Mouse (Mus musculus): Measurements from ENCODE around the gene Pard3.
A peak's percentile ranks its signal among the peaks of the same experiment; 100 is the strongest.
"Not testable (repeated sequence)": the region's sequence is repeated elsewhere in the genome, so short reads cannot be mapped to it uniquely, and the experiment has no call there.

The Pard3 gene

DNA sequence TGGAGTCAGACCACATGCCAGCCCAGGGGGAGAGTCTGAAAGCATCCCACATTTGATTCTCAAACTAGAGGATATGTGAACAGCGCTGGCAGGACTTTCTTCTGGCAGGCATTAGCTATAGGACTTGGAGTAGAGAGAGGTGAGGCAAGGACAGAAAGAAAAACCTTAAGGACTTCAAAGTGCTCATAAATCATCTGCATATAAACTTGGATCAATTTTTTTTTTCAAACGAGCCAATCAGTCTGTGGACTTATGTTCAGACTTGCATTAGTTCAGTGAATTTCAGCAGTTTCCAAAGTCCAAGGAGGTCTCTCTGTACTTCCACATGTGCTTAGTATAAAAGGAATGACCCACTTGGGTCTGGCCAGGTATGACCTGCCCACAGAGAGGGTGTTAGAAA is 72.5 kb downstream of the Pard3 start:
- no peak for DNase-seq (ENCODE audit: inconsistent age in 2 of 2, low spot score in 1 of 2)

DNA sequence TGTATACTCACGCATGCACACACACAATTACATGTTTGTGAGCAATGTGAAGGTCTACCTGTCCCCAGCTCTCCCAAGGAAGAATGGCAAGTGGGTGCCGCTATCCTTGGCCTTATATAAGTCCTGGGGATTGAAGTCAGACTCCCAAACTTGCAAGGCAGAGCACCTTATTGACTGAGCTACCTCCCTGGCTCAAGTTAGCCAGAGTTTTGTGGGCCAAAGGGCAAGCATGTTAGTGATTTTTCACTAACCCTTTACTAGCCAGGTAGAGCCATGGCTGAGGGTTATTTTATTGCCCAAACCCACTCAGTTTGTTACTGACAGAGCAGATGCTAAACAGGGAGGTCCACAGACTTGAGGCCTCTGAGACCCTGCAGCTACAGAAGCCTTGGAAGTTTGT is 73.1 kb downstream of the Pard3 start:
- DNase-seq (ENCODE audit: inconsistent age in 2 of 2, low spot score in 1 of 2) = no peak

DNA sequence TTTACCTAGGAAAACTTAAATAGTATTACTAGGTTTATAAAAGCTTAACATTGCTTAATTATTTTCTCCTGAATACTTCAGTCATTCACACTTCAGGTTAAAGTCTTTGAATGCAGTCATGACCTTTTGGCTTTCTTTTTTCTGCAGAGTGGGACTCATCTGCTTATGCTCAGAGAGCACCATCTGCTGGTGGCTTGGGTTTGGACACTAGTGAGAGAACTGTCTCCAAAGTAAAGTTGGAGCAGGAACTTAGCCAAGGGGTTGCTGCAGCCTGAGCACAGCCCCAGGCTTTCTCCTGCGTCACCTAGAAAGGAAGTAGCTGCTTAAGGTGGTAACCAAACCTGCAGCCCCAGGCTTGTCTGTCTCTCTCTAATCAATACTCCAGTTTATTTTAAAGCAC is 75.5 kb downstream of the Pard3 start:
- DNase-seq (ENCODE audit: inconsistent age in 2 of 2, low spot score in 1 of 2) = peak; percentile 74 to 92

DNA sequence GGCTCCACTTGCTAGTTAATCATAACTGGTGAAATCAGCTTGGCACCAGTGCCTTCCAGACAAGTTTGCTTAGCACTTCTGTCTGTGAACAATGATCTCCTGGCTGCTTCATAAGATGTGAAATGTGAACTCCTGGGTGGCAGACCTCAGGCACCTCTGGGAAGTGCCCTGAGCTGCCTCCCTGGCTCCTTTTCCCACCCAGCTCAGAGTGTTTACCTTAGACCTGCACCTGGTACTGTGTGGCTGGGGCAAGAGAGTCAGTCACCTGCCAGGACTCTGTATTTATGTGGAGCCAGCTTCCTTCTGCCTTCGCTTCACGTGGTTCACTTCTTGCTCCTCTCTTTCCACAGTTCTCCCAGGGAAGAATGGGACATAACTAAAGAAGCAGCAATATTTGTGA is 77.3 kb downstream of the Pard3 start:
- no peak for DNase-seq (ENCODE audit: inconsistent age in 2 of 2, low spot score in 1 of 2)

- no peak for DNase-seq (ENCODE audit: inconsistent age in 2 of 2, low spot score in 1 of 2)
These were observed 79.9 kb downstream of the Pard3 start for GRCm38 (mm10) chr8:127143641-127144040.

- DNase-seq (ENCODE audit: inconsistent age in 2 of 2, low spot score in 1 of 2) = no peak
These were observed 80.9 kb downstream of the Pard3 start for GRCm38 (mm10) chr8:127144562-127144961.

GRCm38 (mm10) chr8:127145135-127145534 is 81.4 kb downstream of the Pard3 start:
- no peak for DNase-seq (ENCODE audit: inconsistent age in 2 of 2, low spot score in 1 of 2)

DNA sequence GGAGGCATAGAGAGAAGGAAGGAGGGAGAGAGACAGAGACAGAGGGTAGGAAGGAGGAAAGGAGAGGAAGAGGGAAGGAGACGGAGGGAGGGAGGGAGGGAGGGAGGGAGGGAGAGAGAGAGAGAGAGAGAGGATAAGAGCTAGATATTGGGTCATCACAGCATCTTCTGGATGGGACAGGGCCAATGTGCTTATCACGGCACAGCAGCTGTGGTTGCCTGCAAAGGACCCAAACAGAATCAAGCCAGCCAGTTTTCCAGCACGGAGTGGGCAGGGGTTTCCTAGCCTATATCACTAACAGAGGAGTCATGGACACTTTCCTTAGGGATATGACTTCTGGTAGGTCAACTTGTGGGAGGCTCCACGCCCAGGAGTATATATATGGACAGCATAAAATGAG is 82.4 kb downstream of the Pard3 start:
- DNase-seq (ENCODE audit: inconsistent age in 2 of 2, low spot score in 1 of 2) = no peak

- no peak for DNase-seq (ENCODE audit: inconsistent age in 2 of 2, low spot score in 1 of 2)
These were observed 85.1 kb downstream of the Pard3 start for GRCm38 (mm10) chr8:127148821-127149220.

GRCm38 (mm10) chr8:127150645-127151044 is 87.0 kb downstream of the Pard3 start:
- DNase-seq (ENCODE audit: inconsistent age in 2 of 2, low spot score in 1 of 2) = no peak

GRCm38 (mm10) chr8:127151706-127152105 is 88.0 kb downstream of the Pard3 start:
- no peak for DNase-seq (ENCODE audit: inconsistent age in 2 of 2, low spot score in 1 of 2)

DNA sequence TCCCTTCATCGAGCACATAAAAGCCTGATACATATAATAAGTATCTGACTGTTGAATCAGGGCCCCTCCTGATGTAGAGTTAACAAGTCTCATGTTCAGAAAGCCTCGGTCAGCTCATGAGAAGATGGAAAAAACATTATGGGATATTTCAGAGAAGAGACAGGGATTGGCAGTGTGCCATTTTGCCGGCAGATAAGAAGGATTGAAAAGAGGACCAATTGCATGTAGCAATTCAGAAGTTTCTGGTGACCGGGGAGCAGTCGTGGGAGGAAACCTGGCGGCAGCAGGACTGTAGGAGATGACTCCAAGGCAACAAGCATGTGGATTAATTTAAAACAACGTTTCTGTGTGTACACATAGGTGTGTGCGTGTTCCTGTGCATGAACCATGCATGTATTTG is 93.4 kb downstream of the Pard3 start:
- peak; percentile 22 to 70 for DNase-seq (ENCODE audit: inconsistent age in 2 of 2, low spot score in 1 of 2)

GRCm38 (mm10) chr8:127159421-127159966 is 95.8 kb downstream of the Pard3 start:
- no peak for DNase-seq (ENCODE audit: inconsistent age in 2 of 2, low spot score in 1 of 2)

DNA sequence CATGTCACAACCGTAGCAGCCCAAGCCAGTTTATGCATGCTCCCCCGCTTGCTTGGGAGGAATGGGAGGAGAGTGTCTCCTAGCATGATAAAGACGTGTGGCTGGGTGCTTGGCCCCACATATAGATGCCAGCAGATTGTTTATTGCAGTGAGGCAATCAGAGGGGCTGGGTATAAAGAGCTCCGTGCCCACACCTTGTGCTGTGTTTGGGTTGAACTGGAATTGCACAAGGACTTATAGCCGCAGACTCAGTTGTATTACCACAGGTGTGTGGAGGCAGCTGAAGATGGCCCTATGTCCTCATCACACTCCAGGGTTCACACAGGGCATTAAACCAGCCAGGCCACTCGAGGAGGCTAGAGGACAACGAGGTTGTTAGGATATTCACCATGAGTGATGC is 98.2 kb downstream of the Pard3 start:
- DNase-seq (ENCODE audit: inconsistent age in 2 of 2, low spot score in 1 of 2) = no peak

GRCm38 (mm10) chr8:127162821-127163220 is 99.1 kb downstream of the Pard3 start:
- DNase-seq (ENCODE audit: inconsistent age in 2 of 2, low spot score in 1 of 2) = no peak

DNA sequence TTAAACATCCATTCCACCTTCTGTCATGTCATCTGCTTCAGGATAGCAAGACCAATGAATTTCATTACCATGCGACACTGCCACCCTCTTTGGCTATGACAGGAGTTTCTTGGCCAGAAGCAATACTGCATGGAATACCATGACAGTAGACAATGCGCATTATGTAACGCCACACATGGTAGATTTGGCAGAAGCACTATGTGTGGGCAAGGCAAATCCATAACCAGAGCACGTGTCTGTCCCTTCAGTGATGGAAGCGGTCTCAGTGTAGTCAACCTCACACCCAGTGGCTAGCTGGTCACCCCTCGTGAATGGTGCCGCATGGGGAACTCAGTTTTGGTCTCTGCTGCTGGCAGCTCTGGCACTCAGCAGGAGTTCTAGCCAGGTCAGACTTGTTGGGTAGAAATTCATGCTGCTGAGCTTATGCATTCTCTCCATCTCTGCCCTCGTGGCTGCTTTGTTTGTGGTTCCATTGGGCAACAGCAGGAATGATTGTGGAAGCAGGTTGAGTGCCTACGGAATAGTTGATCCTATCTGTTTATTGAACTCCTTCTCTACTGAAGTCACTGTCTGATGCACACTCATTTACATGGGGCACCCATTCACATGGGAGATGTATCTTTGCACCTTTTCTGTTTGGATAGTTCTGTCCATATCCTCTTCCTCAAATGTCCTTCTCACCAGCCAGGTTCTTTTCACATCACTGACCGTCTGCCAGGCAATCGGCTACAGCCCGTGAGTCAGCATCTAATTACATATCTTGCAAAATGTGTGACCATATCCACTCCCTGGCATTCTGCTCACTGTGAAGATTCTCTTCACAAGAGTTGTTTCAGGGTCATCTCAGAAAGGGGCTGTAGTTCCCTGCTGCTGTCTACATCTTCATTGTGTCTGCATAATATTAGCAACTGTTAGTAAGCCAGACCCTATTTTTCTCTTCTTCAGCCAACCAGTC is 100.9 kb downstream of the Pard3 start:
- DNase-seq (ENCODE audit: inconsistent age in 2 of 2, low spot score in 1 of 2) = no peak

DNA sequence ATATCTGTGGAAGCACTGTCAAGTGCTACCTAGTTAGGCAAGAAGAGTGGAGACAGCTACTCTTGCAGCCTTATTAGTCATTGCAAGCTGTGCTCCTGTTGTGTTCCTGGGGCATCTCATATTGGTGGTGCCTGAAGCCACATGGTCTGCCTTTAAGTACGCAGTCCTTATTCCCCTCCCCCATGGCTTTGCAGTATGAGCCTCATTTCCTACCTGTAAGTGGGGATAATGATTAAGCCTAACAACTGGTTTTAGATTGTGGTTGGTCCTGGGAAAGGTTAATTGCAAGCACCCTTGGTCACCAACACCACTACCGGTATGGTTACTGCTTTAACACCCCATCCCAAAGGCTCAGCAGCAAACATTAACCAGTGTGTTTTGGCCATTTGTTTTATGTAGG is 104.8 kb downstream of the Pard3 start:
- DNase-seq (ENCODE audit: inconsistent age in 2 of 2, low spot score in 1 of 2) = no peak

- DNase-seq (ENCODE audit: inconsistent age in 2 of 2, low spot score in 1 of 2) = no peak
These were observed 105.7 kb downstream of the Pard3 start for GRCm38 (mm10) chr8:127169361-127169760.

DNA sequence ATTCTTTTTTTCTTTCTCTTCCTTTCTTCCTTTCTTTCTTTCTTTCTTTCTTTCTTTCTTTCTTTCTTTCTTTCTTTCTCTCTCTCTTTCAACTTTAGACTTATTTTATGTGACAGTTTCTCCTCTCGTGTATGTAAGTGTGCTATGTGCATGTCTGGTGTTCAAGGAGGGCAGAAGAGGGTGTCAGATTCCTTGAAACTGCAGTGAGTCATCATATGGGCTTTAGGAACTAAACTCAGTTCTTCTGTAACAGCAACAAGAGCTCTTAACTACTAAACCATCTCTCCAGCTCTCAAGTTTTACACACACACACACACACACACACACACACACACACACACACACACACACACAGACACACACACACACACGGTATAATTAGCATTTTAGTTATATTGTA is 106.7 kb downstream of the Pard3 start:
- not testable (repeated sequence) for DNase-seq (ENCODE audit: inconsistent age in 2 of 2, low spot score in 1 of 2)

GRCm38 (mm10) chr8:127170930-127171329 is 107.2 kb downstream of the Pard3 start:
- no peak for DNase-seq (ENCODE audit: inconsistent age in 2 of 2, low spot score in 1 of 2)

GRCm38 (mm10) chr8:127173483-127173882 is 109.8 kb downstream of the Pard3 start:
- DNase-seq (ENCODE audit: inconsistent age in 2 of 2, low spot score in 1 of 2) = no peak

DNA sequence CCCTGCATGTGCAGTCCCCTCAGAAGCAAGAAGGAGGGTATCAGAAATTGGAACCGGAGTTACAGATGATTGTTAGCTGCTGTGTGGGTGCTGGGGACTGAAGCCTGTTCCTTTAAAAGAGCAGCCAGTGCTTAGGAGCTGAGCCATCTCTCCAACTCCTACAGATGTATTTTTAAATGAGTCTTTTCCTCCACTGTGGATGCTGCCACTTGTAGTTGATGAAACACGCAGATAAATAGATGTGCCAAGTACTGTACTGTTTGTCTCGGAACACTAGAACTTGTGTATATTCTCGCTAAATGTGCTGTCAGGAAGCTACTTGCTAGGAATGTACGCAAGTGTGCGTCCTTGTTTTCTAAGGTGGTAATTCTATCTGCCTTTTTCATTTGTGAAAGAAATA is 110.7 kb downstream of the Pard3 start:
- DNase-seq (ENCODE audit: inconsistent age in 2 of 2, low spot score in 1 of 2) = no peak

Measured in adrenal gland, adult (tissue).